Mouse (Mus musculus): ENCODE measurements at regions not wholly inside any gene's neighbourhood (a gene's known extent, or its start where the extent isn't known, plus 50 kb on each side); places are given as distances from the start of the nearest gene placed in this dataset.

GRCm38 (mm10) chr3:70097813-70098212, 90.4 kb downstream of the Otol1 start:
- no peak overlapping the region for H3K9ac ChIP-seq (ENCODE audit: low read length)
- no peak overlapping the region for H3K4me2 ChIP-seq (ENCODE audit: low read depth)
- H3K4me3 ChIP-seq (ENCODE audit: low read depth, low read length) = no peak overlapping the region
- no peaks in the 10 kb centered on the region for H3K36me3 ChIP-seq (ENCODE audit: control insufficient read depth, insufficient read depth, low read length)
- DNase-seq (ENCODE audit: low spot score) = no peak
- 57% methylated on average over 3 of the region's 3 CpGs for WGBS
- H3K27ac ChIP-seq (ENCODE audit: low read depth, low read length) = no peak overlapping the region
- ATAC-seq (ENCODE audit: insufficient read depth, low FRiP score, low TSS enrichment) = no peak
- no peaks in the 10 kb centered on the region for H3K4me1 ChIP-seq (ENCODE audit: control insufficient read depth, insufficient read depth, low read length)
- H3K27me3 ChIP-seq (ENCODE audit: control insufficient read depth, insufficient read depth, low read length) = no peaks in the 10 kb centered on the region
- H3K9me3 ChIP-seq (ENCODE audit: control insufficient read depth, low read length) = no peaks in the 10 kb centered on the region

DNA sequence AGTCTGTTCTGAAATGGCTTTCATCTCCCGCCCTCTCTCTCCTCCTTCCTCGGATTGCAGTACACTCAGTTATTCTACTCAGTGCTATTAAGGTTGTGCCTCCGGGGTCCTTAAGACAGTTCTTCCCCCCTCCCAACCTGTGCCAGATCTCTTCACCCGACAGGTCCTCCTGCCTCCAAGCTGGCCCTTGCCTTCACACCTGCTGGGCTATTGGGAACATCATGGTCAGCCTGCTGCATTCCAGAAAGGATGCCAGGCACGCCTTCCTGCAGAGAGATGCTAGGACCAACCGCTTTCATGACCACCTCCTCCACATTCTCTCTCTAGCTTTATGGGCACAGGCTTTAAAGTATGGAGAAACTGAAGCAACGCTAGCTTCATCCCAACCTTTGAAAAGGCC, 94.7 kb downstream of the Otol1 start:
- H3K4me3 ChIP-seq (ENCODE audit: low read depth, low read length) = no peak overlapping the region
- H3K9ac ChIP-seq (ENCODE audit: low read length) = no peak overlapping the region
- 62% methylated on average over 7 of the region's 7 CpGs for WGBS
- no peak for ATAC-seq (ENCODE audit: insufficient read depth, low FRiP score, low TSS enrichment)
- no peak for DNase-seq (ENCODE audit: low spot score)
- no peaks in the 10 kb centered on the region for H3K4me1 ChIP-seq (ENCODE audit: control insufficient read depth, insufficient read depth, low read length)
- no peak overlapping the region for H3K4me2 ChIP-seq (ENCODE audit: low read depth)
- H3K27ac ChIP-seq (ENCODE audit: low read depth, low read length) = no peak overlapping the region
- no peaks in the 10 kb centered on the region for H3K27me3 ChIP-seq (ENCODE audit: control insufficient read depth, insufficient read depth, low read length)
- no peaks in the 10 kb centered on the region for H3K9me3 ChIP-seq (ENCODE audit: control insufficient read depth, low read length)
- H3K36me3 ChIP-seq (ENCODE audit: control insufficient read depth, insufficient read depth, low read length) = no peaks in the 10 kb centered on the region

GRCm38 (mm10) chr3:70102593-70103213, 95.3 kb downstream of the Otol1 start:
- no peak for ATAC-seq (ENCODE audit: insufficient read depth, low FRiP score, low TSS enrichment)
- no peak overlapping the region for H3K27ac ChIP-seq (ENCODE audit: low read depth, low read length)
- H3K9me3 ChIP-seq (ENCODE audit: control insufficient read depth, low read length) = no peaks in the 10 kb centered on the region
- no peak overlapping the region for H3K4me3 ChIP-seq (ENCODE audit: low read depth, low read length)
- WGBS = 72% methylated on average over 10 of the region's 10 CpGs
- H3K36me3 ChIP-seq (ENCODE audit: control insufficient read depth, insufficient read depth, low read length) = no peaks in the 10 kb centered on the region
- no peak for DNase-seq (ENCODE audit: low spot score)
- H3K4me1 ChIP-seq (ENCODE audit: control insufficient read depth, insufficient read depth, low read length) = no peaks in the 10 kb centered on the region
- no peaks in the 10 kb centered on the region for H3K27me3 ChIP-seq (ENCODE audit: control insufficient read depth, insufficient read depth, low read length)
- no peak overlapping the region for H3K9ac ChIP-seq (ENCODE audit: low read length)
- H3K4me2 ChIP-seq (ENCODE audit: low read depth) = no peak overlapping the region

DNA sequence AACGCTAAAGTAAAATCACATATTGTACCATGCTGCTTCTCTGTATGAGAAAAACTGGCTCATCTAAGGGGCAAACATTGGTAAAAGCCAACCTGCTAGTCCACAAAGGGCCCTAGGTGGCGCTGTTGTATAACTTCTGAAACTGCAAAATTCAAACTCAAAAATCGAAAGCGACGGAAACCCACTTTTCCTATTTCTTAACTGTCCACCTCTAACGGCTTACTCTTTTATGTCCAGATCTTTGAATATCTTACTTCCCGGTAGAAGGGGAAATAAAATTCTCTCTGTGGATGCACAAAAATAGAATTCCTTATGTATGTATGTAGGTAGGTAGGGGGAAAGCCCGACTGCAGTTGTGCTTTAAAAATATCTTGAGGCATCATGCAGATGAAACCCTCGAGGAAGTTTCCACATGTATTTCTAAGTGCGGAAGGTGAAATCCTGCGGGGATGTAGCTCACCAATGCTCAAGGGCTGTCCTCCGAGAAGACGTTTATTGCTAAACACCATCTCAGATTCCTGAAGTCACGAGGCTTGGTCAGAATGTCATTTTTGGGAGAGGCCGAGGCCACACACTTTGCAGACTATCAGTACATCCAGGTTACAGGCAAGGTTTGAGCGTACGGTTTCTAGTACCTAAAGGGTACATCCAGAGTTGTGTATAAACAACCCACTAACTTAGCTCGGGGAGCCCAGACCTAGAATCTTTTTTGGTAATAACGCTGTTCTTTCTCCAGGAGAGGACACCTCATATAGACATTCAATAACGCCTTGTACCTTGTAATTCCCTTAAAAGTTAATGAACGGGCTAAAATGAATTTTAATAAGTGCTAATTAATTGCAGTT, 96.8 kb downstream of the Otol1 start:
- Histone ChIP-seq H3K4me1 (ENCODE audit: control insufficient read depth, insufficient read depth, low read length) (no peaks in the 10 kb centered on the region), H3K9me3 (ENCODE audit: control insufficient read depth, low read length) (no peaks in the 10 kb centered on the region), H3K4me3 (ENCODE audit: low read depth, low read length) (peak overlapping the region; percentile 36), H3K4me2 (ENCODE audit: low read depth) (peak overlapping the region; percentile 57), H3K27ac (ENCODE audit: low read depth, low read length) (no peak overlapping the region), H3K9ac (ENCODE audit: low read length) (peak overlapping the region; percentile 59), H3K36me3 (ENCODE audit: control insufficient read depth, insufficient read depth, low read length) (no peaks in the 10 kb centered on the region), H3K27me3 (ENCODE audit: control insufficient read depth, insufficient read depth, low read length) (no peaks in the 10 kb centered on the region)
- peak; percentile 56; the same call in 1 of the 2 replicates for ATAC-seq (ENCODE audit: insufficient read depth, low FRiP score, low TSS enrichment)
- DNase-seq (ENCODE audit: low spot score) = peak; percentile 82
- WGBS = 11% methylated on average over 21 of the region's 21 CpGs

DNA sequence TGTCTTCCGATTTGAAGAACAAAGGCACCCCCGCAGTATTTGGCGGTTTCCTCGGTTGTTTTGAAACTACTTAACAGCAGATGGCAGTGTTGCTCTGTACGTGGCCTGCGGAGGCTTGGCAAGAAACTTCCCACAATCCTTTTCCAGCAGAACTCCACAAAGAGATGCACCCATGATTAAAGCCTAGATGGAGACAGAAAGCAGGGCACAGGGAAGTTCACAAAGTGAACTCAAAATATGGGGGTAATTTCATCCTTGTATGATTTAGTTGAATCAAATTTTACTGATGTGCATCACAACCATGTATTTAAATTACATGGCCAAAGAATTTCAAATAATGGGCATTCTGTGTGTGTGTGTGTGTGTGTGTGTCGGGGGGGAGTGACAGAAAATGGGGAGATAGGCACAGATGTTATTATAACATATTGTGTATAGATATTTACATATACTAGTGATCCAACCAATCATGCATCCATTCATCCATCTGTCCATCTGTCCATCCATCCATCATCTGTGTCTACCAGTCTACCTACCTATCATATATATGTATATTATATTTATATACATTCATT, 97.5 kb downstream of the Otol1 start:
- Histone ChIP-seq H3K9me3 (ENCODE audit: control insufficient read depth, low read length) (no peaks in the 10 kb centered on the region), H3K27me3 (ENCODE audit: control insufficient read depth, insufficient read depth, low read length) (no peaks in the 10 kb centered on the region), H3K27ac (ENCODE audit: low read depth, low read length) (no peak overlapping the region), H3K36me3 (ENCODE audit: control insufficient read depth, insufficient read depth, low read length) (no peaks in the 10 kb centered on the region), H3K4me3 (ENCODE audit: low read depth, low read length) (peak overlapping the region; percentile 36), H3K9ac (ENCODE audit: low read length) (peak overlapping the region; percentile 59; the same call in 1 of the 2 replicates), H3K4me1 (ENCODE audit: control insufficient read depth, insufficient read depth, low read length) (no peaks in the 10 kb centered on the region), H3K4me2 (ENCODE audit: low read depth) (peak overlapping the region; percentile 57)
- ATAC-seq (ENCODE audit: insufficient read depth, low FRiP score, low TSS enrichment) (peak; percentile 60), DNase-seq (ENCODE audit: low spot score) (peak; percentile 77)
- 16% methylated on average over 7 of the region's 7 CpGs for WGBS

DNA sequence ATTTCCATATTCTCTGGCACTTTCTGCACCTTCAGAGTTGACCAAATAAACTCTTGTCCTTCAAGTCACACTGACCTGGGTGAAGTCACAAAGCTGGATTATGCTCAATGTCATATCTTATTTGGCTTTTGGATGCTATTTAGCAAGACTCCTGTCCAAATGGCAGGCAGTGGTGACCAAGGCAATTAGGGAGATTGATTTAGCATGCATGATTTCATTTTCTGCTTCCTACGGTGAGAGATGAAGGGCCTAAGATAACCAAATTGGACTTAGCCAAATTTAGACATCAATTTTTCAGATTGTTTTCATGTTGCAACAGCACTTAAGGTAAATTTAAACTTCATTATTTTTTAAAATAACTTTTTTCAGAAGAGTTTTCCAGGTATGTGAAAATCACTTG, 98.1 kb downstream of the Otol1 start:
- Histone ChIP-seq H3K4me2 (ENCODE audit: low read depth) (no peak overlapping the region), H3K9ac (ENCODE audit: low read length) (no peak overlapping the region), H3K36me3 (ENCODE audit: control insufficient read depth, insufficient read depth, low read length) (no peaks in the 10 kb centered on the region), H3K9me3 (ENCODE audit: control insufficient read depth, low read length) (no peaks in the 10 kb centered on the region), H3K4me1 (ENCODE audit: control insufficient read depth, insufficient read depth, low read length) (no peaks in the 10 kb centered on the region), H3K4me3 (ENCODE audit: low read depth, low read length) (no peak overlapping the region), H3K27me3 (ENCODE audit: control insufficient read depth, insufficient read depth, low read length) (no peaks in the 10 kb centered on the region), H3K27ac (ENCODE audit: low read depth, low read length) (no peak overlapping the region)
- ATAC-seq (ENCODE audit: insufficient read depth, low FRiP score, low TSS enrichment) (no peak), DNase-seq (ENCODE audit: low spot score) (no peak)
- WGBS = 72% methylated on average over 1 of the region's 1 CpGs

DNA sequence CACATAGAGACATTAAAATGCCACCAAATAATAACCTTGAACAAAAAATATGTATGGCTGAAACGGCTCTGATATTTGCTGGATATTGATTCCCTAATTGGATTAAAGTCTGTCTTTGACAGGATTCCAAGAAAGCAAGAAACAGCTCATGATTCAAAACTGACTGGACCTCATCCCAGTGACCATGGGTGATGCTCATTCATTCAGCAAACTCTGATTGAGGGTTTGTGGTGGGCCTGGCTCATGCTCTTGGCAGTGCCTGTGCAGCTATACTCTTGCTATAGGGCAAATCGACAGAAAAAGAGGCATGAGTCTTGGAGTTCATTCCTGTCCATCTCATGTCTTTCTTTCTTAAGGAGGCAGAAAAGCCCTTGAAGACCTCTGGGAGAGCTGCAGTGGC, 98.7 kb downstream of the Otol1 start:
- Histone ChIP-seq H3K27ac (ENCODE audit: low read depth, low read length) (no peak overlapping the region), H3K4me2 (ENCODE audit: low read depth) (no peak overlapping the region), H3K9ac (ENCODE audit: low read length) (no peak overlapping the region), H3K27me3 (ENCODE audit: control insufficient read depth, insufficient read depth, low read length) (no peaks in the 10 kb centered on the region), H3K4me3 (ENCODE audit: low read depth, low read length) (no peak overlapping the region), H3K36me3 (ENCODE audit: control insufficient read depth, insufficient read depth, low read length) (no peaks in the 10 kb centered on the region), H3K4me1 (ENCODE audit: control insufficient read depth, insufficient read depth, low read length) (no peaks in the 10 kb centered on the region), H3K9me3 (ENCODE audit: control insufficient read depth, low read length) (no peaks in the 10 kb centered on the region)
- 86% methylated on average over 2 of the region's 2 CpGs for WGBS
- ATAC-seq (ENCODE audit: insufficient read depth, low FRiP score, low TSS enrichment) (no peak), DNase-seq (ENCODE audit: low spot score) (no peak)

DNA sequence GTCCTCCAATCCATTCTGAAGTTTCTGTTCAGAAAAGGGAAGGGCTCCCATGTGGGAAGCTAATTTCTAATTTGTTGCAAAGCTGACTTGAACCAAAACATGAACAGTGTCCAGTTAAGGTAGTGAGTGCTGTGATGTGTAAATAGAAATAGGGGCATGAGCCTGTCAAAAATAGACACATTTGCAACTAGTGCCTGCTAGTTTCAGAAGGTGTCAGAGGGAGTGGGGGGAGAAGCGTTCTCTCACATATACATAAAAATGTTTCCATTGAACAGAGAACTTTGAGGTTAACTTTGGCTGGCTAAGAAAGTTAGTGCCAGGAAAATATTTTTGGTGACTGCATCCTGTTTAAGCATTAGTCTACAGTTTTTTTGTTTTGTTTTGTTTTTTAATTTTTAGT, 118.8 kb downstream of the Otol1 start:
- no peaks in the 10 kb centered on the region for H3K27me3 ChIP-seq (ENCODE audit: control insufficient read depth, insufficient read depth, low read length)
- H3K4me2 ChIP-seq (ENCODE audit: low read depth) = no peak overlapping the region
- no peak overlapping the region for H3K9ac ChIP-seq (ENCODE audit: low read length)
- H3K36me3 ChIP-seq (ENCODE audit: control insufficient read depth, insufficient read depth, low read length) = no peaks in the 10 kb centered on the region
- ATAC-seq (ENCODE audit: insufficient read depth, low FRiP score, low TSS enrichment) (no peak), DNase-seq (ENCODE audit: low spot score) (no peak)
- no peaks in the 10 kb centered on the region for H3K4me1 ChIP-seq (ENCODE audit: control insufficient read depth, insufficient read depth, low read length)
- 100% methylated on average over 1 of the region's 1 CpGs for WGBS
- no peak overlapping the region for H3K4me3 ChIP-seq (ENCODE audit: low read depth, low read length)
- H3K9me3 ChIP-seq (ENCODE audit: control insufficient read depth, low read length) = no peaks in the 10 kb centered on the region
- H3K27ac ChIP-seq (ENCODE audit: low read depth, low read length) = no peak overlapping the region
